Mouse (Mus musculus) CH12.LX (cell line): ENCODE results near the gene Clmn.

ENCODE experiments used
- BHLHE40 ChIP-seq: IDR thresholded peaks from 2 replicates; pipeline ENCODE4 v1.6.1; 2011; ENCODE audit warnings: mild to moderate bottlenecking, low read depth, low read length, improper control_type of control experiment
- CHD1 ChIP-seq: IDR thresholded peaks from 2 replicates; pipeline ENCODE4 v1.6.1; 2012; ENCODE audit warnings: low read depth, low read length, improper control_type of control experiment, inconsistent platforms
- CTCF ChIP-seq, 2 experiments: IDR thresholded peaks in 1 of 2; conservative IDR thresholded peaks in 1 of 2; 2 replicates each; pipeline ENCODE4 v1.5.1; 2011 to 2012; ENCODE audit warnings: low read depth in 2 of 2, low read length in 2 of 2, improper control_type of control experiment in 1 of 2, inconsistent platforms in 1 of 2, mild to moderate bottlenecking in 1 of 2, moderate library complexity in 1 of 2
- ELF1 ChIP-seq: IDR thresholded peaks from 2 replicates; pipeline ENCODE4 v1.6.1; 2014; ENCODE audit warnings: low read depth, mild to moderate bottlenecking, inconsistent platforms, low read length, improper control_type of control experiment
- EP300 ChIP-seq: IDR thresholded peaks from 2 replicates; pipeline ENCODE4 v1.6.1; 2011; ENCODE audit warnings: low read length, improper control_type of control experiment
- HCFC1 ChIP-seq: IDR thresholded peaks from 2 replicates; pipeline ENCODE4 v1.6.1; 2012; ENCODE audit warnings: low read depth, mild to moderate bottlenecking, inconsistent platforms, low read length, improper control_type of control experiment
- MAX ChIP-seq: IDR thresholded peaks from 2 replicates; pipeline ENCODE4 v1.6.1; 2011; ENCODE audit warnings: low read length, improper control_type of control experiment
- MEF2A ChIP-seq: IDR thresholded peaks from 2 replicates; pipeline ENCODE4 v1.6.1; 2014; ENCODE audit warnings: low read depth, mild to moderate bottlenecking, inconsistent platforms, low read length, improper control_type of control experiment, borderline replicate concordance
- MXI1 ChIP-seq: IDR thresholded peaks from 2 replicates; pipeline ENCODE4 v1.6.1; 2011; ENCODE audit warnings: mild to moderate bottlenecking, low read depth, low read length, improper control_type of control experiment
- NELFE ChIP-seq: IDR thresholded peaks from 2 replicates; pipeline ENCODE4 v1.6.1; 2011; ENCODE audit warnings: low read depth, low read length, improper control_type of control experiment
- POLR2A ChIP-seq: IDR thresholded peaks from 2 replicates; pipeline ENCODE4 v1.6.1; 2011; ENCODE audit warnings: low read depth, mild to moderate bottlenecking, improper control_type of control experiment, low read length
- ZMIZ1 ChIP-seq: IDR thresholded peaks from 2 replicates; pipeline ENCODE4 v1.6.1; 2012; ENCODE audit warnings: low read depth, mild to moderate bottlenecking, inconsistent platforms, low read length, improper control_type of control experiment

DNA sequence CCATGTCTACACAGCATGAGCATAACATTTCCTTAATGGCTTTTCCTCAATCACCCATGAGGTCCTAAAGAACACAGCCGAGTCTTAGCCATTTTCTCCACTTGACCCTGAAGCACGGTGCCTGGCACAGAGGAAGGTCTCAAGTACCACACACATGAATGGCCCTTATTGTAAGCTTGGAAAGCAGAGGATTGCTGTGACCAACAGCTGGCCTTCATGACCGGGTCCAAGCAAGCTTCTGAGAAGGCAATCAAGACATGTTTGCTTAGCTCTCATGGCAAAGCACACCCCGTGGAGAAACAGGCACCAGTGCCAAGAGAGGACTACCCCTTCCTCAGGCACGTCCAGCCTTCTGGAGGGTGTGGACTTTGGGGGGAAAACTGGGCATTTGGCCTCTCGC lies 3.0 kb upstream of the Clmn start:
- TF ChIP-seq HCFC1 (no peak), MAX (no peak), NELFE (no peak), CHD1 (no peak), MEF2A (no peak), POLR2A (no peak), CTCF (conservative IDR thresholded peaks at IDR 0.05 in 1 of 2, IDR thresholded peaks at IDR 0.05 in 1 of 2; ENCODE audit: low read depth in 2 of 2, low read length in 2 of 2) (no peak), ELF1 (no peak), ZMIZ1 (no peak), EP300 (no peak), MXI1 (no peak), BHLHE40 (no peak)
